Mouse (Mus musculus): ENCODE data around the gene Sardh.

DNA sequence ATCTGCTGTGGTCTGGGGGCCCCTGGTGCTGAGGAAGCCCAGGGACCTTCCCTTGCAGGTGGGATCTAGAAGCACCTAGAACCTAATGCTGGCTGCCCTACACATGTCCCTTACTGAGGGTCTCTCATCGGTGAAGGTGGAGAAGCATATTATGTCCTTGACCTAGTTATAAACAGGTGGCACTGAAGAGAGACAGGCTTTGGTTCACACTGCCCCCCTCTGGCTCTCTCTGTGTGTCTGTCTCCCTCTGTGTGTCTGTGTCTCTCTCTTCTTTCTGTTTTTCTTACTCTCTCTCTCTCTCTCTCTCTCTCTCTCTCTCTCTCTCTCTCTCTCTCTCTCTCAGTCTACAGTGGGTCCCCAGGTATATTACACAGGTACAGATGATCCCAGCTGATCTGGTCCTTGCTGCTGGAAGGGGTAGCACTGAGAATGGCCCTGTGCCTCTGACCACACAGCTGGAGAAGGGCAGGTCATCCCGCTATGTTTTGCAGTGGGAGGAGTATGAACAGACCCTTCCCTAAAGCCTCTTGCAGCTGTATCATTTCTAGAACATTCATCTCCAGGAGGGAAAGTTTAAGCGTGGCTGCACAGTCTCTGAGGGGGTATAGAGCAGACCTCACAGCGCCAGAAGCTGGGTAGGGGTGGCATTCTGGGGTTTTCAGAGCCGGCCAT is 19.2 kb downstream of the Sardh start:
- TF ChIP-seq POLR2A (IDR thresholded peaks at IDR 0.05; ENCODE audit: insufficient read depth, low read depth, low read length) = no peak
- peak; percentile 61 for TF ChIP-seq CTCF (IDR thresholded peaks at IDR 0.05)
